Mouse (Mus musculus): ENCODE measurements at regions not wholly inside any gene's neighbourhood (a gene's known extent, or its start where the extent isn't known, plus 50 kb on each side); places are given as distances from the start of the nearest gene placed in this dataset.

DNA sequence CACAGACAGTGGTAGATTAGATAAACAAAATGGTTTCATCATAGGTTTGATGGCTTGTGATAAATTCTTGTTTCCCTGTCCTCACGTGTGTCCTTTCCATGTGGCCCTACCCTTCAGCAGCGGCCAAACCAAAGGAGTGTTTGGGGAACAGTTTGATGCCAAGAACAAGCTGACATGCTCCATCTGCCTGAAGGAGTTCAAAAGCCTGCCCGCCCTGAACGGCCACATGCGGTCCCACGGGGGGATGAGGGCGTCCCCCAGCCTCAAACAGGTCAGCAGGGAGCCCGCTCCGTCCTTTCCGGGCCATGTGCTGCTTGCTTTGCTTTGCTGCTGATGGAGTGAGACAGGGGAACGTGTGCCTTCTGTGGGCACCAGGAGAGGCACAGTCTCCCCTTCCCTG, 51.0 kb upstream of the Mrps10 start:
- DNase-seq (ENCODE audit: low spot score in 2 of 2) = no peak

DNA sequence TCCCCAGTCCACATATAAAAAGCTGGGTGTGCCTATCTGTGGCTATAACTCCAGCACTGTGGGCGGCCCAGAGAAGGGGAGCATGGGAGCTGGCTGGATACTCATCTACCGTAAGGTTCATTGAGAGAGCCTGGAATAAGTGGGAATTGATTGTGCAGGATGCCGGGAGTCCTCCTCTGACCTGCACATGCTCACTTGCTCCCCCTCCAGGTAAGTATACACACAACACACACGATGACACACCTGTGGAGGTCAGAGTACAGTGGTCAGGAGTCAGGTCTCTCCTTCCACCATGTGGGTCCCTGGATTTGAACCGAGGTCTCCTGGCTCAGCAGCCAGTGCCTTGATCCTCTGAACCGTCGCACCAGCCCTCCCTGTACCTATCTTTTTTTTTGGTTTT, 55.5 kb upstream of the Mrps10 start:
- no peak for DNase-seq (ENCODE audit: low spot score in 2 of 2)

DNA sequence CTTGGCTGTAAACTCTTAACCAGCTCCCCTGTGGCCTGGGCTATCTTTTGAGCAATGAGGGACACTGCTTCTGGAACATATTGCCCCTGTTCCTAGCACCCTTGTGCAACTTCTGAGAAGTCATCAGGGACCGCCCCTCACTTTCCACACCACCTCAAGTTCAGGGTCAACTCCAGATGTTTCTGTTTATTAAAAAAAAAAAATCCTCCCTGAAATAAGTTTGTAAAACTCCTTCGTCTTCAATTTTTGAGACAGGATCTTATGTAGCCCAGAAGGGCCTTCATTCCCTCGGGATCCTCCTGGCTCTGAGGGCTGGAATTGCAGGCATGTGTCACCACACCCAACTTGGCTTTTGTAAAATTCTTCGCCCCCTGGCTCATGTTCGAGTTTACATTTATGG, 57.4 kb upstream of the Mrps10 start:
- DNase-seq (ENCODE audit: low spot score in 2 of 2) = no peak

DNA sequence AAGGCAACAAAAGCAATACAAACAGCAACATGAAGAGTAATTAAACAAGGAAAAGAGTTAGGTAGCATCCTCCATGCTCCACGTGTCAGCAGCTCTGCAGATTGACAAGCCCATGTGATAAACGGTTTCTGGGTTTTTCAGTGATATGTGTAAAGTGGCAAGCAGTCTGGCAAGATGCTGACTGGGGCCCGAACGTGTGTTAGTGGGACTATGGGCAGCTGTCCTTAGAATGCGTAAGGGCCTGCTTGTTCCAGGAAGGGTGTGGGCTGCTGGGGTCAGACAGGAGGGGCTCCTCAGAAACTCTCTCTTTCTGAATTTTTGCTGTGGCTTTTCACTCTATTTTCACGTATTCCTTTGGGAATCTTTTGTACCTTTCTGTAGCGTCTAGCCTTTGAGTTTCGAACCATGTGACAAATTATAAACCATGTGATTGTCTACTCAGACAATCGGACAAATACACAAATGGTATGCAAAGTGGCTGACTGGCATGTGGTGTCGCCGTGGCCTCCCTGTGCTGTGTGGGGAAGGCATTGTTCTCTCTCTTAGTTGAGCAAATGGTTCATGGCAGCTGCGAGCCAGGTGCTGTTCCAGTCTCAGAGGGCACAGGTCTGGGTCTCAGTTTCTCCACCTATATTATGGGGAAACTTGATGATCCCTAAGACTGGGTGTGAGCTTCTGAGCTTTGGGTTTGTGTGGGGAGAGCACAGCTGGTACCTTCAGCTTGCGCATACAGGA, 62.5 kb upstream of the Mrps10 start:
- no peak for DNase-seq (ENCODE audit: low spot score in 2 of 2)

GRCm38 (mm10) chr17:47304463-47305199, 64.1 kb upstream of the Mrps10 start:
- DNase-seq (ENCODE audit: low spot score in 2 of 2) = no peak

DNA sequence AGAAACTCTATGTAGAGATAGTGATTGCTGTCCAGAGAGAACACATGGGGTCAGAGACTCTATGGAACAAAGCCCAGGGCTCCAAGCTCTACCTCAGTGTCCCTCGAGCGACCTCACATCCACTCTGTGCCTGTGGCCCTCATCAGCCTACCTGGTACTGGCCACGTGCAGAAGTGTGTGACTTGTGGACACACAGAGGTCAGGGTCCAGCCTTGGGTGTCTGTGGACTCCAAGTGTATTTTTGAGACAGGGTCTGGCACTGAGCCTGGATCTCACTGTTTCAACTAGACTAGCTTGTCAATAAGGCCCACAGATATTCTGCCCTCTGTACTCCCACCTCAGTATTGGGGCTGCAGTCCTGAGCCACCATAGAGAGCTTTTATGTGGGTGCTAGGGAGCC, 65.1 kb upstream of the Mrps10 start:
- DNase-seq (ENCODE audit: low spot score in 2 of 2) = no peak

DNA sequence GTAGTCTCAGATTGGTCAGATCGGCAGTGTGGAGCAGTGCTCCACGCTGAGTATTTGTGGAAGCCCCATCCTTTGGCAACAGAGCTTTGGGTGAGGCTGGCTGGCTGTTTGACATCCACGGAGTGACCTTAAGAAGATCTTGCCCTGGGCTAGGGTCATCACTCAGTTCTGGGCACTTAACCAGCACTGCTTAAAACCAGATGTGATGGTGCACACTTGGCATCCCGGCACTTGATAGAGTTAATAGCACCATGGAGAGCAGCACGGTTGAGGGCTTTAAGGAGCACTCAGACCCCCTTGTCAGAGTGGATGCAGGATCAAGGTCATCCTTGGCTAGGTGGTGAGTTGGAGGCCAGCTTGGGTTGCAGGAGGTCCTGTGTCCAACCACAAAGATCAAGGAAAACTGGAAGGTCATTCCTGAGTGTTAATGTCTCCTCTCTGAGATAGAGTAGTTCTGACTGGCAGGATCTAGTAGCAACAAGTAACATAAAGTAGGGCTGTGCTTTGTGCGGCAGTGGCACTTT, 70.2 kb upstream of the Mrps10 start:
- no peak for DNase-seq (ENCODE audit: low spot score in 2 of 2)

- DNase-seq (ENCODE audit: low spot score in 2 of 2) = peak in 1 of 2 experiments; percentile 37
Measured at GRCm38 (mm10) chr17:47297965-47298364, 70.7 kb upstream of the Mrps10 start.

DNA sequence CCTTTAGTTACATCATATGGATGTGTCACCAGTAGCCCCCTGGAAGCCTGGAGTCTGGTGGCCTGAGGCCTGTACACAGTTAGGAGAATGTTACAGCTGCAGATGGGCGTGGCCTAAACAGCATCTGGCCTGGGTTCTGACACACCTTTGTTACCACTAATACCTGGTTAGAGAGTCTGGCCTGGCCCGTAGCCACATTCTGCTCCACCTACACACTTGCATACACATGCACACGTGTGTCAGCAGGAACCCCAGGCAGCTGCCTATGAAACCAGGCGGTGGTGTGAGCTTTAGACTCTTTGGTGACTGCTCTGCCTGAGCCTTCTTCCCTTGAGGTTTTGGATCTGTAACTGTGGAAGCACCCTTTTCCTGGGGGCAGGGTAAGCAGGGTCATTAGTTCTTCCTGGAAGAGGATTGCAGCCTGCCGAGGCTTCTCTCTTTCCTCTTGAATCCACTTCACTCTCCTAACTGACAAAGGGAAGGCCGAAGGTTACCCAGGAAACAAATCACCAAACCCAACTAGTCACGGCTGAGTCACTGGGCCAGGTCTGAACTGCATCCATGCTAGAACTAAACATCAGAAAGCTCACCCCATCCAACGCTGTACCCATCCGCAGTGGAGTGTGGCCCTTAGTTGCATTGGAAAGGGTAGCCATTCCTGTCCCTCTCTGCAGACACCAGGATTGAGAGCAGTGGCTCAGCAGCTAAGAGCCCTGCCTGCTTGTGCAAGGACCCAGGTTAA, 71.8 kb upstream of the Mrps10 start:
- no peak for DNase-seq (ENCODE audit: low spot score in 2 of 2)

DNA sequence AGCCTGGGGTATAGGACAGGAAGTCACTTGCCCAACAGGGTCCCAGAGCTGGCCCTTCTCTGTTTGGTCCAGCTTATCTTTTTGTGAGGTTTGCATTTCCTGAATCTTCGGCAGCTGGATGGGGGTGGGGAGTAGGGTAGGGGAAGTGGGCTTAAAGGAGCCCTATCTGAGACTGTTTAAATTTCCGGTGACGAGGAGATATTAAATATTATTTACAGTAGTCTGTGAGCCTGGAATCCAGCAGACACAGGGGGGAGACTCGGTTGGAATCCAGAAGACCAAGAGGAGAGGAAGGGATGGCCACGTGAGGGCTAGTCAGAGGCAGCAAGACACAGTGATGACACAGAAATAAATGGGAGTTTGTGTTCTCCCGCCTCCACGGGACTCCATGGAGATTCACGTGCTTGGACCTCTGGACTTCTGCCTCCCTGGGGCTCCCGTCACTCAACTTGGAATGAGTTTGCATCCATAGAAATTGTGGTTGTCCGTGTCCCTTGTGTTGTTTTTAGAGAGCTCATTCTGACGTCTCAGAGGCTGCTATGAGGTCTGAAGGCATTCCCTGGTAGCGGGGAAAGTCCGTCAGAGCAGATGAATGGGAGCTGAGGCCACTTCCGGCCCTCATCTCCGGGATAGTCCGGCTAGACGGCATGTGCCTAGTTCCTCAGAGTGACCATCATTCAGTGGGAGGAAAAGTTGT, 73.2 kb upstream of the Mrps10 start:
- no peak for DNase-seq (ENCODE audit: low spot score in 2 of 2)

DNA sequence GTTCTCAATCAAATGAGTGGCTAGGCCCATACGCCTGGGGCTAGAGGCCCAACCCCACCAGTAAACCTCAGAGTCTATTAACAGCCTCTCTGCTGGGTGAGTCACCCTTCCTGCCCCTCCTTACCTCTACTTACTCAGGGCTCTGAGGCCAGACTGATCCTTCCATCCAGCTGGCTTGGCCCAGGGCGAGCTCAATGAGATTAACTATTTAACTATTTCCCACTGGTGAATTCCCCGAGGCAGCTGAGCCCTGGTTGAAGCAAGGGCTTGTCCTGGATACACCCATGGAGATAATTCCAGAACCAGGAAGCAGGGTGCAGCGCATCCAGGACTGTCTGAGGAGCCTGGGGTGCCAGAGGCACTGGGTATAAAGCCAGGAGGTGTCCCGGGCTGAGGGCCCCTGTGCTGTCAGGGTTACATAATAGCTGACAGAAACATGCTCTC, 74.6 kb upstream of the Mrps10 start:
- no peak for DNase-seq (ENCODE audit: low spot score in 2 of 2)

GRCm38 (mm10) chr17:47293178-47293577, 75.5 kb upstream of the Mrps10 start:
- DNase-seq (ENCODE audit: low spot score in 2 of 2) = no peak

GRCm38 (mm10) chr17:47291558-47291957, 77.1 kb upstream of the Mrps10 start:
- DNase-seq (ENCODE audit: low spot score in 2 of 2) = no peak

- DNase-seq (ENCODE audit: low spot score in 2 of 2) = no peak
Measured at GRCm38 (mm10) chr17:47285616-47286015, 83.1 kb upstream of the Mrps10 start.

GRCm38 (mm10) chr17:47284236-47284635, 84.5 kb upstream of the Mrps10 start:
- DNase-seq (ENCODE audit: low spot score in 2 of 2) = no peak

- DNase-seq (ENCODE audit: low spot score in 2 of 2) = no peak
Measured at GRCm38 (mm10) chr17:47283158-47283557, 85.5 kb upstream of the Mrps10 start.

DNA sequence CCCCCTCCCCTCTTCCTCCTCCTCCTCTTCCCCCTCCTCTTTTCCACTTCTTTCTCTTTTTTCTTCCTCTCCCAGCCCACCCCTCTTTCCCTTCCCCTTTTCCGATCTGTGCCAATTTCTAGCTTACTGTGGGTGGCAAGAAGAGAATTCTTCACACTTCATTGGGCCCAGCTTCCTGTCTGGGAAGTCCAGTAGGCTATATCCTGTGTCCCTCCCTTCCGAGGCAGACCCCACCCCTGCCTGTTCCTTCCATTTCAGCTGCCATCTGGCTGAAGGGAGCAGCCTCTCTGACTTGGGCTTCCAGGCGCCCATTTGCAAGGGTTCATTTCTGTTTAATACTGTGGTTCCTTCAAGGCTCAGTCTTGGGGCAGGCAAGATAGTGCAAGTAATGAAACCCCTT, 86.2 kb upstream of the Mrps10 start:
- DNase-seq (ENCODE audit: low spot score in 2 of 2) = no peak

- DNase-seq (ENCODE audit: low spot score in 2 of 2) = no peak
Measured at GRCm38 (mm10) chr17:47277890-47278289, 90.8 kb upstream of the Mrps10 start.

DNA sequence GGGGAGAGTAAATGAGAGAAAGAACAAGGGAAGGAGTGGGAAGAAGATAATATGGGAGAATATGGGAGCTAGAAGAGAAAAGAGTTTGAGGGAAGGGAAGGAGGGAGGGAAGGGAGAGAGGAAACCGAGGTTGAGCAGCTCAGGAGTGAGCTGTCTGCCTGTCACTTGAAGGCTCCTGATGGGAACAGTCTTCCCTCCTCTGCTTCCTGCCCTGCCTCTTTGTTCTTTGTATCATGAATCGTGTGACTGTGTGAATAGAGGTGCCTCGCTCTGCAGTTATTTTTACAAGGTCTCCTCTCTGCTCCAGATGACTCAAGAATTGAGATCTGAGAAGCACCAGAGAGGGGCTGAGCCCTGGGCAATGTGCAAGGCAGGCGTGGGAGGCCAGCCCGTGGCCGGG, 92.0 kb upstream of the Mrps10 start:
- no peak for DNase-seq (ENCODE audit: low spot score in 2 of 2)

- DNase-seq (ENCODE audit: low spot score in 2 of 2) = no peak
Measured at GRCm38 (mm10) chr17:47275796-47276311, 92.8 kb upstream of the Mrps10 start.

GRCm38 (mm10) chr17:47273309-47273708, 95.4 kb upstream of the Mrps10 start:
- no peak for DNase-seq (ENCODE audit: low spot score in 2 of 2)
